Mouse (Mus musculus) thymus, adult 2 months (tissue): ENCODE results near the gene Gm10256.
"Not testable (repeated sequence)": the region's sequence is repeated elsewhere in the genome, so short reads cannot be mapped to it uniquely, and the experiment has no call there.

ENCODE experiments used
- CTCF ChIP-seq: fragments of 200-500 bp; IDR thresholded peaks from 2 replicates; pipeline ENCODE4 v1.5.1; 2012; ENCODE audit warnings: mild to moderate bottlenecking, control low read depth, low read length, moderate library complexity, borderline replicate concordance; ENCODE audit not compliant: control insufficient read depth, poor library complexity, insufficient read depth; ENCODE audit errors: extremely low read depth
- POLR2A ChIP-seq: fragments of 200-500 bp; IDR thresholded peaks from 2 replicates; pipeline ENCODE4 v1.6.1; 2012; ENCODE audit warnings: mild to moderate bottlenecking, low read length, control low read depth, moderate library complexity; ENCODE audit not compliant: control insufficient read depth, poor library complexity, insufficient read depth; ENCODE audit errors: extremely low read depth

GRCm38 (mm10) chrY:2796105-2796504, 34.4 kb upstream of the Gm10256 start, which contains the start of gene Gm4064:
- not testable (repeated sequence) for TF ChIP-seq POLR2A, CTCF
